Mouse (Mus musculus) heart, postnatal 25 days (tissue): ENCODE data around the gene Gpr146. TPM values are rescaled to one million over a fixed set of nuclear protein-coding genes. Genes with fewer than 3 reads are reported as not detected.
A peak's percentile ranks its signal among the peaks of the same experiment; 100 is the strongest.

ENCODE experiments used
- DNase-seq: peaks from one replicate; pipeline ENCODE4 v3.0.0; 2022; ENCODE audit warnings: low spot score
- intact Hi-C: fragments of 180-260 bp; cut with DNase I; formaldehyde crosslinking; loops from one replicate; pipeline ENCODE4 v1.15.1; 2025
- microRNA-seq: library from miRNA; unstranded; fragments of <30 nt; microRNA quantifications from one replicate; pipeline ENCODE4 v1.2.0, GENCODE M21; 2022
- total RNA-seq, 2 experiments: library from RNA; stranded (reverse); gene quantifications; 2 replicates each; pipeline ENCODE4 v1.2.3; 2021

The Gpr146 gene
- total RNA-seq, 2 experiments from 2014 or later, result 35.3 to 58.5 TPM

DNA sequence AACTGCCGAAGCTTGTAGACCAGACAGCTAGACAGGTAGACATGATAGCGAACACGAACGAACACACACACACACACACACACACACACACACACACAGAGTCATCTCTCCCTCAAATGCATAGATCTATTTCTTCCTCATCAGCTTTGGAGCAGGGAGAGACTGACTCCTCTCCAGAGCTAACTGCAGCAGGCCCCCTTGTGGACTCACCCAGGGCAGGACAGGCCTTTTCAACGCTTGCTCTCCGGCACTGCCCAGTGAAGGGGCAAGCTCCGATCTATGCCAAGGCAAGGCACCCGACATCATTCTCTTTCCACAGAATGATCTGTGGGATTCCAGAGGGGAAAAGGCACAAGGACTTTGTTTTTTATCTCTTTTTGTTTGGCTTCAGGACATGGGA is 67.8 kb downstream of the Gpr146 start:
- intact Hi-C loops, result loop anchor here (2.0 to 5.0 kb wide), 3 partner anchors 28 to 83 kb away; no protein-coding TSS in a partner anchor
- DNase-seq, result no peak

Small RNA genes lying within 50 kb of the gene (microRNA-seq; reads per million reads assigned to microRNA genes)
- gene Mir339, result 423 reads per million, percentile 74 among the genes with 10 or more reads in this experiment

Other genes with a start within 250 kb of the Gpr146 start
- 1 to 10 TPM; 1.7 to 2.5 TPM for gene Prkar1b, start 227.7 kb upstream of the Gpr146 start, total RNA-seq
- gene Dnaaf5, start 227.5 kb upstream of the Gpr146 start, total RNA-seq, result 10 to 100 TPM; 14.5 to 21.9 TPM
- gene Sun1, start 177.1 kb upstream of the Gpr146 start, total RNA-seq, result 10 to 100 TPM; 42.4 to 53.7 TPM
- gene Get4, start 125.4 kb upstream of the Gpr146 start, total RNA-seq, result 10 to 100 TPM; 40.9 to 45.2 TPM
- 1 to 10 TPM; 1.4 to 1.5 TPM for gene Adap1, start 52.1 kb upstream of the Gpr146 start, total RNA-seq
- 10 to 100 TPM; 82.2 to 91.1 TPM for gene Cox19, start 26.3 kb upstream of the Gpr146 start, total RNA-seq
- not detected for gene Cyp2w1, start 25.1 kb upstream of the Gpr146 start, total RNA-seq
- gene C130050O18Rik, start 27.6 kb downstream of the Gpr146 start, total RNA-seq, result under 1 TPM; 0.70 to 0.78 TPM
- gene Gper1, start 45.5 kb downstream of the Gpr146 start, total RNA-seq, result 1 to 10 TPM; 1.3 to 2.1 TPM
- 1 to 10 TPM; 5.0 to 5.3 TPM for gene 3110082I17Rik, start 82.8 kb downstream of the Gpr146 start, total RNA-seq
- gene Zfand2a, start 106.9 kb downstream of the Gpr146 start, total RNA-seq, result 10 to 100 TPM; 15.1 to 16.5 TPM
- gene Uncx, start 165.8 kb downstream of the Gpr146 start, total RNA-seq, result not detected